Mouse (Mus musculus): ENCODE results near the gene Lamp2.
"Not testable (repeated sequence)": the region's sequence is repeated elsewhere in the genome, so short reads cannot be mapped to it uniquely, and the experiment has no call there.

The Lamp2 gene

GRCm38 (mm10) chrX:38428818-38429440 lies 27.3 kb downstream of the Lamp2 start:
- DNase-seq (ENCODE audit: low spot score in 2 of 2): peak in 1 of 2 experiments; percentile 10

- no peak for DNase-seq (ENCODE audit: low spot score in 2 of 2)
Measured at GRCm38 (mm10) chrX:38426043-38426442, 30.2 kb downstream of the Lamp2 start.

- no peak for DNase-seq (ENCODE audit: low spot score in 2 of 2)
Measured at GRCm38 (mm10) chrX:38423096-38423495, 33.2 kb downstream of the Lamp2 start.

- DNase-seq (ENCODE audit: low spot score in 2 of 2): no peak
Measured at GRCm38 (mm10) chrX:38422396-38422795, 33.9 kb downstream of the Lamp2 start.

- DNase-seq (ENCODE audit: low spot score in 2 of 2): no peak
Measured at GRCm38 (mm10) chrX:38403879-38404278, 52.4 kb downstream of the Lamp2 start.

GRCm38 (mm10) chrX:38402981-38403380 lies 53.3 kb downstream of the Lamp2 start:
- DNase-seq (ENCODE audit: low spot score in 2 of 2): no peak

- no peak for DNase-seq (ENCODE audit: low spot score in 2 of 2)
Measured at GRCm38 (mm10) chrX:38402004-38402403, 54.2 kb downstream of the Lamp2 start.

GRCm38 (mm10) chrX:38400616-38401015 lies 55.6 kb downstream of the Lamp2 start:
- no peak for DNase-seq (ENCODE audit: low spot score in 2 of 2)

- DNase-seq (ENCODE audit: low spot score in 2 of 2): no peak
Measured at GRCm38 (mm10) chrX:38399671-38400070, 56.6 kb downstream of the Lamp2 start.

GRCm38 (mm10) chrX:38373169-38373568 lies 83.1 kb downstream of the Lamp2 start:
- not testable (repeated sequence) for DNase-seq (ENCODE audit: low spot score in 2 of 2)

- DNase-seq (ENCODE audit: low spot score in 2 of 2): not testable (repeated sequence)
Measured at GRCm38 (mm10) chrX:38364621-38365020, 91.6 kb downstream of the Lamp2 start.

GRCm38 (mm10) chrX:38362016-38362415 lies 94.2 kb downstream of the Lamp2 start:
- DNase-seq (ENCODE audit: low spot score in 2 of 2): no peak
